Mouse (Mus musculus): ENCODE data around the gene Clstn1. TPM values are rescaled to one million over a fixed set of nuclear protein-coding genes. Genes with fewer than 3 reads are reported as not detected.

The Clstn1 gene
- total and polyA plus RNA-seq, 3 experiments = 25.6 to 88.3 (median 86.7) TPM

- Histone ChIP-seq H3K36me3 (ENCODE audit: control insufficient read depth, insufficient read depth, low read length) (no peaks in the 10 kb centered on the region), H3K79me2 (replicated peaks; ENCODE audit: control insufficient read depth, insufficient read depth, low read length) (no peaks in the 10 kb centered on the region), H3K4me3 (peak overlapping the region; percentile 65), H3K27ac (peak overlapping the region; percentile 36), H3K9ac (ENCODE audit: low read depth, low read length) (peak overlapping the region; percentile 61), H3K27me3 (ENCODE audit: control insufficient read depth, insufficient read depth, low read length) (no peaks in the 10 kb centered on the region), H3K4me1 (ENCODE audit: control insufficient read depth, insufficient read depth, low read length) (peaks cover 5% of the 10 kb centered on the region)
- TF ChIP-seq EP300 (IDR thresholded peaks at IDR 0.05; ENCODE audit: insufficient read depth, low read depth, low read length) (no peak), POLR2A (IDR thresholded peaks at IDR 0.05; ENCODE audit: insufficient read depth, low read depth, low read length) (0 out of 2 replicates have a peak, but pooled peaks have one; percentile 8)
- peak; percentile 84 to 89 for DNase-seq
- intact Hi-C loops (cut with DNase I) = no loop called here
- 6% methylated on average over 60 of the region's 60 CpGs for WGBS
These were observed 89.4 kb downstream of the Clstn1 start for GRCm38 (mm10) chr4:149675378-149676261.

GRCm38 (mm10) chr4:149678006-149678405 is 91.7 kb downstream of the Clstn1 start:
- Histone ChIP-seq H3K79me2 (replicated peaks; ENCODE audit: control insufficient read depth, insufficient read depth, low read length) (no peaks in the 10 kb centered on the region), H3K4me1 (ENCODE audit: control insufficient read depth, insufficient read depth, low read length) (peaks cover 5% of the 10 kb centered on the region), H3K9ac (ENCODE audit: low read depth, low read length) (no peak overlapping the region), H3K27me3 (ENCODE audit: control insufficient read depth, insufficient read depth, low read length) (no peaks in the 10 kb centered on the region), H3K4me3 (no peak overlapping the region), H3K36me3 (ENCODE audit: control insufficient read depth, insufficient read depth, low read length) (no peaks in the 10 kb centered on the region), H3K27ac (peak overlapping the region; percentile 13)
- no peak for DNase-seq
- intact Hi-C loops (cut with DNase I) = no loop called here
- 37% methylated on average over 1 of the region's 1 CpGs for WGBS
- TF ChIP-seq EP300 (IDR thresholded peaks at IDR 0.05; ENCODE audit: insufficient read depth, low read depth, low read length) (no peak), POLR2A (IDR thresholded peaks at IDR 0.05; ENCODE audit: insufficient read depth, low read depth, low read length) (no peak), CTCF (IDR thresholded peaks at IDR 0.05) (no peak)

GRCm38 (mm10) chr4:149679056-149679770 is 92.9 kb downstream of the Clstn1 start:
- no peak for DNase-seq
- Histone ChIP-seq H3K9ac (ENCODE audit: low read depth, low read length) (no peak overlapping the region), H3K4me1 (ENCODE audit: control insufficient read depth, insufficient read depth, low read length) (peaks cover 5% of the 10 kb centered on the region), H3K4me3 (no peak overlapping the region), H3K27me3 (ENCODE audit: control insufficient read depth, insufficient read depth, low read length) (no peaks in the 10 kb centered on the region), H3K79me2 (replicated peaks; ENCODE audit: control insufficient read depth, insufficient read depth, low read length) (no peaks in the 10 kb centered on the region), H3K36me3 (ENCODE audit: control insufficient read depth, insufficient read depth, low read length) (no peaks in the 10 kb centered on the region), H3K27ac (peak overlapping the region; percentile 61; the same call in 1 of the 2 replicates)
- 48% methylated on average over 11 of the region's 11 CpGs for WGBS
- no peak for TF ChIP-seq CTCF (IDR thresholded peaks at IDR 0.05)
- TF ChIP-seq EP300 (IDR thresholded peaks at IDR 0.05; ENCODE audit: insufficient read depth, low read depth, low read length) = 0 out of 2 replicates have a peak, but pooled peaks have one; percentile 60
- intact Hi-C loops (cut with DNase I) = no loop called here

- H3K27me3 ChIP-seq (ENCODE audit: control insufficient read depth, insufficient read depth, low read length) = no peaks in the 10 kb centered on the region
- no peak overlapping the region for H3K9ac ChIP-seq (ENCODE audit: low read depth, low read length)
- no peak overlapping the region for H3K4me3 ChIP-seq
- 28% methylated on average over 7 of the region's 7 CpGs for WGBS
- H3K27ac ChIP-seq = no peak overlapping the region
- TF ChIP-seq POLR2A (IDR thresholded peaks at IDR 0.05; ENCODE audit: insufficient read depth, low read depth, low read length) (no peak), EP300 (IDR thresholded peaks at IDR 0.05; ENCODE audit: insufficient read depth, low read depth, low read length) (no peak), CTCF (IDR thresholded peaks at IDR 0.05) (no peak)
- DNase-seq = no peak
- H3K4me1 ChIP-seq (ENCODE audit: control insufficient read depth, insufficient read depth, low read length) = peaks cover 5% of the 10 kb centered on the region
- H3K79me2 ChIP-seq (replicated peaks; ENCODE audit: control insufficient read depth, insufficient read depth, low read length) = no peaks in the 10 kb centered on the region
- H3K36me3 ChIP-seq (ENCODE audit: control insufficient read depth, insufficient read depth, low read length) = no peaks in the 10 kb centered on the region
- intact Hi-C loops (cut with DNase I) = no loop called here
These were observed 97.6 kb downstream of the Clstn1 start for GRCm38 (mm10) chr4:149683875-149684274.

- Histone ChIP-seq H3K79me2 (replicated peaks; ENCODE audit: control insufficient read depth, insufficient read depth, low read length) (no peaks in the 10 kb centered on the region), H3K9ac (ENCODE audit: low read depth, low read length) (no peak overlapping the region), H3K4me3 (no peak overlapping the region), H3K36me3 (ENCODE audit: control insufficient read depth, insufficient read depth, low read length) (no peaks in the 10 kb centered on the region), H3K4me1 (ENCODE audit: control insufficient read depth, insufficient read depth, low read length) (no peaks in the 10 kb centered on the region), H3K27ac (no peak overlapping the region), H3K27me3 (ENCODE audit: control insufficient read depth, insufficient read depth, low read length) (no peaks in the 10 kb centered on the region)
- intact Hi-C loops (cut with DNase I) = no loop called here
- TF ChIP-seq EP300 (IDR thresholded peaks at IDR 0.05; ENCODE audit: insufficient read depth, low read depth, low read length) = no peak
- TF ChIP-seq POLR2A (IDR thresholded peaks at IDR 0.05; ENCODE audit: insufficient read depth, low read depth, low read length) = no peak
- no peak for TF ChIP-seq CTCF (IDR thresholded peaks at IDR 0.05)
- DNase-seq = no peak
- 84% methylated on average over 11 of the region's 11 CpGs for WGBS
These were observed 98.8 kb downstream of the Clstn1 start for GRCm38 (mm10) chr4:149684841-149685623.

Data from heart, adult 2 months (tissue).